Mouse (Mus musculus) myocyte (in vitro differentiated cells): ENCODE results near the gene Spata21. TPM values are rescaled to one million over a fixed set of nuclear protein-coding genes. Genes with fewer than 3 reads are reported as not detected.
A peak's percentile ranks its signal among the peaks of the same experiment; 100 is the strongest.

Experiments
- H3K27me3 ChIP-seq: one replicate; pipeline ENCODE4 v1.6.1; 2011; ENCODE audit not compliant: control insufficient read depth, insufficient read depth, insufficient read length
- H3K36me3 ChIP-seq: one replicate; pipeline ENCODE4 v1.6.1; 2011; ENCODE audit not compliant: control insufficient read depth, insufficient read depth
- H3K4me2 ChIP-seq: one replicate; pipeline ENCODE4 v1.6.1; 2011; ENCODE audit warnings: low read depth, control low read depth
- H3K4me3 ChIP-seq: one replicate; pipeline ENCODE4 v1.5.1; 2011; ENCODE audit warnings: mild to moderate bottlenecking, control low read depth, moderate library complexity
- H3K79me2 ChIP-seq: one replicate; pipeline ENCODE4 v1.6.1; 2011; ENCODE audit not compliant: control insufficient read depth, insufficient read depth
- H3ac ChIP-seq: one replicate; pipeline ENCODE4 v1.6.1; 2011; ENCODE audit not compliant: control insufficient read depth, insufficient read length
- CEBPB ChIP-seq: IDR thresholded peaks from 2 replicates; pipeline ENCODE4 v1.6.1; 2011; ENCODE audit warnings: mild to moderate bottlenecking, moderate library complexity; ENCODE audit not compliant: poor library complexity, insufficient read depth, severe bottlenecking
- E2F4 ChIP-seq: IDR thresholded peaks from one replicate; pipeline ENCODE4 v1.6.1; 2011; ENCODE audit warnings: mild to moderate bottlenecking, control low read depth, moderate library complexity; ENCODE audit not compliant: insufficient read depth
- MAX ChIP-seq: IDR thresholded peaks from one replicate; pipeline ENCODE4 v1.6.1; 2011; ENCODE audit warnings: low read depth, mild to moderate bottlenecking, control low read depth
- MYOD1 ChIP-seq, 3 experiments: IDR thresholded peaks; one replicate each; pipeline ENCODE4 v1.6.1; 2011; ENCODE audit warnings: control low read depth in 2 of 3, low read depth in 2 of 3, mild to moderate bottlenecking in 2 of 3, moderate library complexity in 1 of 3; ENCODE audit not compliant: insufficient read length in 2 of 3, control insufficient read depth in 1 of 3
- MYOG ChIP-seq, 3 experiments: IDR thresholded peaks; one replicate each; pipeline ENCODE4 v1.6.1; 2011; ENCODE audit warnings: control low read depth in 2 of 3, low read depth in 2 of 3, mild to moderate bottlenecking in 2 of 3; ENCODE audit not compliant: insufficient read length in 2 of 3, control insufficient read depth in 1 of 3, insufficient read depth in 1 of 3
- POLR2A ChIP-seq: IDR thresholded peaks from one replicate; pipeline ENCODE4 v1.6.1; 2011; ENCODE audit warnings: low read depth, mild to moderate bottlenecking, control low read depth, moderate library complexity; ENCODE audit not compliant: insufficient read length
- POLR2AphosphoS2 ChIP-seq: IDR thresholded peaks from one replicate; pipeline ENCODE4 v1.6.1; 2011; ENCODE audit warnings: low read depth, control low read depth; ENCODE audit not compliant: insufficient read length
- REST ChIP-seq: IDR thresholded peaks from one replicate; pipeline ENCODE4 v1.6.1; 2011; ENCODE audit warnings: mild to moderate bottlenecking, control low read depth, moderate library complexity; ENCODE audit not compliant: insufficient read depth, insufficient read length
- SRF ChIP-seq: IDR thresholded peaks from one replicate; pipeline ENCODE4 v1.6.1; 2011; ENCODE audit warnings: low read depth; ENCODE audit not compliant: control insufficient read depth, insufficient read length
- TCF12 ChIP-seq: IDR thresholded peaks from one replicate; pipeline ENCODE4 v1.6.1; 2011; ENCODE audit warnings: mild to moderate bottlenecking, control low read depth; ENCODE audit not compliant: poor library complexity, insufficient read depth, severe bottlenecking
- TCF3 ChIP-seq: IDR thresholded peaks from one replicate; pipeline ENCODE4 v1.6.1; 2011; ENCODE audit warnings: low read depth, control low read depth; ENCODE audit not compliant: insufficient read length
- USF1 ChIP-seq: IDR thresholded peaks from one replicate; pipeline ENCODE4 v1.6.1; 2011; ENCODE audit warnings: low read depth, mild to moderate bottlenecking, control low read depth, moderate library complexity
- polyA plus RNA-seq: library from polyadenylated mRNA; unstranded; fragments of >200 nt; fragmentation: generic; extraction: Trizol; gene quantifications from one replicate; pipeline ENCODE4 v1.2.1, GENCODE M21; 2012; ENCODE audit warnings: missing spikeins

Gene Spata21
- polyA plus RNA-seq, 1 experiment: not detected

DNA sequence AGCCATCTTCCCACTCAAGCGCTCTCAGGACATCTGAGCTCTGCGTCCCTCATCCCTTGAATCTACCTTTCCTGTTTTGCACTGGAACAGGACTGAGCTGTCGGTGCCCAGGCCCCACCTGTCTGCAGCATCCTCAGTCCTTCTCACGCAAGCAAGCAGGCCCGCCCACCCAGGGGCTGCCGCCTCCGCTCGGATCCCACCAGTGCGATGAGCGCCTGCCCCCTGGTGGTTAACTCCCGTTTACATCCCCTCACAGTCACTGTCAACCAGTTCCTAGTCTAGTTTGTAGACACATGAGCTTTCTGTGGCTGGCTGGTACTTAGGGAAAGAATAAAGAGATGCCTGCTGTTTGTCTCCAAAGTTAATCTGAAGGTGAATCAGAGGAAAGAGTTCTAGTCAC is 32.6 kb downstream of the Spata21 start:
- Histone ChIP-seq H3K4me3 (no peak overlapping the region), H3ac (no peak overlapping the region)
- TF ChIP-seq E2F4 (no peak), POLR2A (no peak), REST (no peak), SRF (no peak), USF1 (no peak), MYOD1 (IDR thresholded peaks at IDR 0.05; ENCODE audit: control insufficient read depth in 1 of 3, insufficient read length in 2 of 3, low read depth in 2 of 3) (no peak), MYOG (IDR thresholded peaks at IDR 0.05; ENCODE audit: control insufficient read depth in 1 of 3, insufficient read depth in 1 of 3, insufficient read length in 2 of 3, low read depth in 2 of 3) (no peak), TCF12 (no peak)

GRCm38 (mm10) chr4:141122663-141123062 is 34.5 kb downstream of the Spata21 start:
- TF ChIP-seq MYOG (IDR thresholded peaks at IDR 0.05; ENCODE audit: control insufficient read depth in 1 of 3, insufficient read depth in 1 of 3, insufficient read length in 2 of 3, low read depth in 2 of 3) (no peak), USF1 (no peak), MAX (no peak), REST (no peak), TCF12 (no peak), CEBPB (no peak), SRF (no peak), POLR2A (no peak), MYOD1 (IDR thresholded peaks at IDR 0.05; ENCODE audit: control insufficient read depth in 1 of 3, insufficient read length in 2 of 3, low read depth in 2 of 3) (no peak), POLR2AphosphoS2 (no peak), TCF3 (no peak), E2F4 (no peak)
- Histone ChIP-seq H3ac (no peak overlapping the region), H3K4me2 (no peak overlapping the region), H3K27me3 (no peaks in the 10 kb centered on the region), H3K4me3 (no peak overlapping the region), H3K36me3 (no peaks in the 10 kb centered on the region), H3K79me2 (peaks cover 86% of the 10 kb centered on the region)

More for the DNA sequence above, 32.6 kb downstream of the Spata21 start:
- H3K27me3 ChIP-seq: no peaks in the 10 kb centered on the region
- H3K79me2 ChIP-seq: peaks cover 66% of the 10 kb centered on the region
- no peaks in the 10 kb centered on the region for H3K36me3 ChIP-seq
- H3K4me2 ChIP-seq: no peak overlapping the region

DNA sequence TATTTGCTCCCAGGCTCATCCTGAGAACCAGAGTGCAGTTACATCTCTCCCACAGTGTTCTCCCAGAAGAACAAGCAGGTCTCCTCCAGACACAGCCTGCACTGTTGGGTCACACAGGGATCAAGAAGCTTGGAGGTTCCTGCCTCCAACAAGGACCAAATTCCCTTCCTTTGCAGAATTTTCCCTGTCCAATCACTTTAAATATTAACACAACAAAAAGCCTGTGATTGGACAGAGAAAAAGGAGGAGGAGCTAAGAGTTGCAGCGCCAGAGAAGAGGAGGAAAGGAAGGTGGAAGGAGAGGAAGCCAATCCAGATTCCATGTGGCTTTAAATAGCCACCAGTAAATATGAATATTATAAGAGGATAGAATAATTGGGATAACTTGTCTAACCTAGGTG is 34.9 kb downstream of the Spata21 start:
- Histone ChIP-seq H3K79me2 (peaks cover 90% of the 10 kb centered on the region), H3K4me3 (no peak overlapping the region), H3K4me2 (no peak overlapping the region), H3K36me3 (no peaks in the 10 kb centered on the region), H3K27me3 (no peaks in the 10 kb centered on the region), H3ac (no peak overlapping the region)
- no peak for TF ChIP-seq SRF
- no peak for TF ChIP-seq POLR2A
- TF ChIP-seq MYOD1 (IDR thresholded peaks at IDR 0.05; ENCODE audit: control insufficient read depth in 1 of 3, insufficient read length in 2 of 3, low read depth in 2 of 3): no peak
- TF ChIP-seq USF1: no peak
- TF ChIP-seq MAX: no peak
- no peak for TF ChIP-seq TCF12
- TF ChIP-seq CEBPB: no peak
- TF ChIP-seq POLR2AphosphoS2: no peak
- no peak for TF ChIP-seq MYOG (IDR thresholded peaks at IDR 0.05; ENCODE audit: control insufficient read depth in 1 of 3, insufficient read depth in 1 of 3, insufficient read length in 2 of 3, low read depth in 2 of 3)
- no peak for TF ChIP-seq REST
- no peak for TF ChIP-seq E2F4
- TF ChIP-seq TCF3: no peak

DNA sequence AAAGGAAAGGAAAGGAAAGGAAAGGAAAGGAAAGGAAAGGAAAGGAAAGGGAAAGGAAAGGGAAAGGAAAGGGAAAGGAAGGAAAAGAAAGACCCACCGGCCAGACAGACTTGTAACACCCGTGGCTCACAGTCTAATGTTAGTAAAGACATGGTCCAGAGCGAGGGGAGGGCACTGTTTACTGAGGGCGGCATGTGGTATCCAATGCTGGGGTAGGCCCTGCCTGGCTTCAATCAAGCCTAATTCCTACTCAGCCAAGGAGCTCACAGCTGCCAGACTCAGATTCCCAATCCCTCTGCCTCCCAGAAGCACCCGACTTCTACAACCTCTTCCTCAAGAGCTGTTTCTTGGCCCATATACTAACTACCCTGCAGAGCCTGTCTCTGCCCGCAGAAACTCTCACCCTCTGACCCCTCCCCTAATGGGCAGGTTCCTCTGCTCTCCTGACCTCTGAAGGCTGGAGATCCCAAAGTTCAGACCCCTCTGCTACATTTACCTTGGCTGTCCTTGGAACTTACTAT is 41.1 kb downstream of the Spata21 start:
- TF ChIP-seq MYOG (IDR thresholded peaks at IDR 0.05; ENCODE audit: control insufficient read depth in 1 of 3, insufficient read depth in 1 of 3, insufficient read length in 2 of 3, low read depth in 2 of 3) (peak in 1 of 3 experiments; percentile 14), MYOD1 (IDR thresholded peaks at IDR 0.05; ENCODE audit: control insufficient read depth in 1 of 3, insufficient read length in 2 of 3, low read depth in 2 of 3) (no peak)
- H3ac ChIP-seq: no peak overlapping the region
- H3K4me2 ChIP-seq: no peak overlapping the region
- no peak overlapping the region for H3K4me3 ChIP-seq
- no peaks in the 10 kb centered on the region for H3K36me3 ChIP-seq
- H3K27me3 ChIP-seq: no peaks in the 10 kb centered on the region
- H3K79me2 ChIP-seq: peaks cover 98% of the 10 kb centered on the region

- H3K36me3 ChIP-seq: no peaks in the 10 kb centered on the region
- H3K79me2 ChIP-seq: peaks cover 98% of the 10 kb centered on the region
- H3K4me3 ChIP-seq: no peak overlapping the region
- TF ChIP-seq POLR2AphosphoS2: no peak
- TF ChIP-seq REST: no peak
- TF ChIP-seq SRF: no peak
- no peak for TF ChIP-seq CEBPB
- TF ChIP-seq MAX: no peak
- no peak for TF ChIP-seq TCF12
- no peak for TF ChIP-seq USF1
- no peak for TF ChIP-seq MYOG (IDR thresholded peaks at IDR 0.05; ENCODE audit: control insufficient read depth in 1 of 3, insufficient read depth in 1 of 3, insufficient read length in 2 of 3, low read depth in 2 of 3)
- no peak for TF ChIP-seq TCF3
- no peak for TF ChIP-seq POLR2A
- TF ChIP-seq E2F4: no peak
- no peak for TF ChIP-seq MYOD1 (IDR thresholded peaks at IDR 0.05; ENCODE audit: control insufficient read depth in 1 of 3, insufficient read length in 2 of 3, low read depth in 2 of 3)
- H3ac ChIP-seq: no peak overlapping the region
- H3K4me2 ChIP-seq: no peak overlapping the region
- no peaks in the 10 kb centered on the region for H3K27me3 ChIP-seq
Observed at GRCm38 (mm10) chr4:141130704-141131342, 42.7 kb downstream of the Spata21 start.
